Mouse (Mus musculus) cerebellum, adult 11 months (tissue): ENCODE data around the gene Sh3d21.
"Not testable (repeated sequence)": the region's sequence is repeated elsewhere in the genome, so short reads cannot be mapped to it uniquely, and the experiment has no call there.

Experiments
- DNase-seq: peaks from one replicate; pipeline ENCODE4 v3.0.0; 2022

The Sh3d21 gene

GRCm38 (mm10) chr4:126163067-126163659 is at the start of gene Sh3d21:
Gene Sh3d21, minus strand, starts transcription at chr4:126163491.
- no peak for DNase-seq

- DNase-seq: no peak
Measured at GRCm38 (mm10) chr4:126207081-126207480, 43.8 kb upstream of the Sh3d21 start.

GRCm38 (mm10) chr4:126205386-126205785 is 42.1 kb upstream of the Sh3d21 start:
- no peak for DNase-seq

GRCm38 (mm10) chr4:126204661-126205230 is 41.5 kb upstream of the Sh3d21 start:
- DNase-seq: no peak

GRCm38 (mm10) chr4:126204016-126204415 is 40.7 kb upstream of the Sh3d21 start:
- DNase-seq: no peak

- DNase-seq: no peak
Measured at GRCm38 (mm10) chr4:126203336-126203895, 40.1 kb upstream of the Sh3d21 start.

GRCm38 (mm10) chr4:126202303-126203181 is 39.3 kb upstream of the Sh3d21 start, which contains the start of gene Thrap3:
Gene Thrap3, minus strand, starts transcription at chr4:126202760.
- DNase-seq: peak; percentile 99

- DNase-seq: no peak
Measured at GRCm38 (mm10) chr4:126201514-126202302, 38.4 kb upstream of the Sh3d21 start.

- no peak for DNase-seq
Measured at GRCm38 (mm10) chr4:126200656-126201055, 37.4 kb upstream of the Sh3d21 start.

- no peak for DNase-seq
Measured at GRCm38 (mm10) chr4:126200036-126200435, 36.7 kb upstream of the Sh3d21 start.

GRCm38 (mm10) chr4:126199556-126199955 is 36.3 kb upstream of the Sh3d21 start:
- no peak for DNase-seq

- no peak for DNase-seq
Measured at GRCm38 (mm10) chr4:126197485-126197884, 34.2 kb upstream of the Sh3d21 start.

GRCm38 (mm10) chr4:126194916-126195315 is 31.6 kb upstream of the Sh3d21 start:
- no peak for DNase-seq

GRCm38 (mm10) chr4:126194216-126194615 is 30.9 kb upstream of the Sh3d21 start:
- DNase-seq: no peak

GRCm38 (mm10) chr4:126190636-126191035 is 27.3 kb upstream of the Sh3d21 start:
- DNase-seq: no peak

GRCm38 (mm10) chr4:126187096-126187495 is 23.8 kb upstream of the Sh3d21 start:
- DNase-seq: no peak

GRCm38 (mm10) chr4:126183034-126183433 is 19.7 kb upstream of the Sh3d21 start:
- DNase-seq: no peak

GRCm38 (mm10) chr4:126181170-126181957 is 18.1 kb upstream of the Sh3d21 start:
- DNase-seq: peak; percentile 39

GRCm38 (mm10) chr4:126175980-126176379 is 12.7 kb upstream of the Sh3d21 start:
- not testable (repeated sequence) for DNase-seq

- no peak for DNase-seq
Measured at GRCm38 (mm10) chr4:126173800-126174199, 10.5 kb upstream of the Sh3d21 start.

GRCm38 (mm10) chr4:126170737-126171136 is 7.4 kb upstream of the Sh3d21 start:
- not testable (repeated sequence) for DNase-seq

GRCm38 (mm10) chr4:126168851-126169250 is 5.6 kb upstream of the Sh3d21 start:
- DNase-seq: no peak
